Mouse (Mus musculus): ENCODE results near the gene Sgms2. TPM values are rescaled to one million over a fixed set of nuclear protein-coding genes. Genes with fewer than 3 reads are reported as not detected.

Sgms2 gene
- polyA plus RNA-seq, 1 experiment = 0.51 TPM

DNA sequence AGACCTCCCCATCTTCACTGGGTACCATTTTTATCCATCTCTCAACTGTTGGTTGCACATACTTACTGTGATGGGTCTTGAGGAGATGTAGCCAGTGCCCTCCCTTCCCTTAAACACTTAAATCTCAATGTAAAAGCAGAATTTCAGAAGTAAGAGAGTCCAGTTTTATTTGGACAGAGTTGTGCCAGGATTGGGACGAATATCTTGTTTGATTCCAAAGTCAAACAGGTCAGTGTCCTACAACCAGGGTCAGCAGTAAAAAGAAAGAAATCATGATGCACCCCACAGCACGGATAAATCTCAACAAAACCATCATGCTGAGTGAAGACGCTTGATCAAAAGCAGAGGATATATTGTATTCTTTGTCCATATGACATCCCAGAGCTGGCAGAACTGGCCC lies 183.4 kb downstream of the Sgms2 start:
- H3K27ac ChIP-seq (ENCODE audit: insufficient read depth, low read length) = no peak overlapping the region
- TF ChIP-seq CTCF (IDR thresholded peaks at IDR 0.05; ENCODE audit: extremely low read depth, insufficient read depth, insufficient read length, insufficient replicate concordance) (no peak), POLR2A (IDR thresholded peaks at IDR 0.05; ENCODE audit: low read depth, low read length) (no peak)
- DNase-seq (ENCODE audit: low read depth in 1 of 2, low spot score in 2 of 2) = no peak
- H3K36me3 ChIP-seq (ENCODE audit: control insufficient read depth, insufficient read depth, low read length) = no peaks in the 10 kb centered on the region
- no peaks in the 10 kb centered on the region; the same call in 1 of the 2 replicates for H3K4me1 ChIP-seq (ENCODE audit: control insufficient read depth, insufficient read depth, insufficient read length)
- H3K4me3 ChIP-seq (ENCODE audit: extremely low read depth, insufficient read depth, insufficient read length) = no peak overlapping the region
- WGBS = 88% methylated on average over 3 of the region's 3 CpGs
- H3K27me3 ChIP-seq (ENCODE audit: control insufficient read depth, insufficient read depth, low read length) = no peaks in the 10 kb centered on the region

DNA sequence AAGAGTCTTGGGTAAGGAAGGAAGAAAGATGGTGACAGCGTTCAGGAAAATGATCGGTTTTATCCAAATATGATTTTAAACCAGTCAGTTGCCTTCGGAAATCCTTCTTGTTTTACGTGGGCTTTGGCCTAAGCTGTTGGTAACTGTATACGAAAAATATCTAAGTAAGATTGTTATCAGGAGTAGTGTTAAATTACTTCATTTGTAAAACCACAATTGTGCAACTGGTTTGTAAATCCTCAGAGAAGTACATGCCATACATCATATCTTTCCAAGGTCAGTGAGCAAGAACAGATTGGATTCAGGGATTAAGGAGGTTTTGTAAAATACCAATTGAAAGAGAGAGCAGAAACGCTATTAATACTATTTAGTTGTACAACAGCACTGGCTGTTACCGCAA lies 185.0 kb downstream of the Sgms2 start:
- WGBS = 91% methylated on average over 7 of the region's 7 CpGs
- Histone ChIP-seq H3K4me1 (ENCODE audit: control insufficient read depth, insufficient read depth, insufficient read length) (no peaks in the 10 kb centered on the region; the same call in none of the 2 replicates), H3K4me3 (ENCODE audit: extremely low read depth, insufficient read depth, insufficient read length) (no peak overlapping the region), H3K36me3 (ENCODE audit: control insufficient read depth, insufficient read depth, low read length) (no peaks in the 10 kb centered on the region), H3K27ac (ENCODE audit: insufficient read depth, low read length) (no peak overlapping the region), H3K27me3 (ENCODE audit: control insufficient read depth, insufficient read depth, low read length) (no peaks in the 10 kb centered on the region; the same call in 1 of the 2 replicates)
- DNase-seq (ENCODE audit: low read depth in 1 of 2, low spot score in 2 of 2) = no peak
- TF ChIP-seq POLR2A (IDR thresholded peaks at IDR 0.05; ENCODE audit: low read depth, low read length) = no peak
- TF ChIP-seq CTCF (IDR thresholded peaks at IDR 0.05; ENCODE audit: extremely low read depth, insufficient read depth, insufficient read length, insufficient replicate concordance) = no peak

DNA sequence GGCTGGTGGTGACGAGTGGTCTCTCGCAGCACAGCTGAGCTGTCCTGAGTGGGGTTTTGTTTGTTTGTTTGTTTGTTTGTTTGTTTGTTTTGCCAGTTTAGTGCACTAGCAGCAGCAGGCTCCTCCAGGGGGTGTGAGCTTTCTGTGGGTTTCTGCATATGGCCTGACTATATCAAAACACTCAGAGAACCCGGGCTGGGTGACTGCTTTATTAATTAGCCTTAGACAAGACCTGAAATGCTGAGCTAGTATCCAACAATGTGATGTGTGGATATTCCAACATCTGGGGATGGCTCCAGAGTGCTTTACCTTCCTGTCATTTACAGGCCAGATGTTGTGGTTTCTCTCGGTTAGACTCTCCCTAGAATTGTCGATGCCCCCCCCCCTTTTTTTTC lies 187.9 kb downstream of the Sgms2 start:
- TF ChIP-seq CTCF (IDR thresholded peaks at IDR 0.05; ENCODE audit: extremely low read depth, insufficient read depth, insufficient read length, insufficient replicate concordance) (no peak), POLR2A (IDR thresholded peaks at IDR 0.05; ENCODE audit: low read depth, low read length) (no peak)
- H3K27me3 ChIP-seq (ENCODE audit: control insufficient read depth, insufficient read depth, low read length) = no peaks in the 10 kb centered on the region; the same call in 1 of the 2 replicates
- WGBS = 8% methylated on average over 5 of the region's 5 CpGs
- H3K36me3 ChIP-seq (ENCODE audit: control insufficient read depth, insufficient read depth, low read length) = no peaks in the 10 kb centered on the region
- H3K4me3 ChIP-seq (ENCODE audit: extremely low read depth, insufficient read depth, insufficient read length) = peak overlapping the region; percentile 74; the same call in 1 of the 2 replicates
- no peaks in the 10 kb centered on the region; the same call in none of the 2 replicates for H3K4me1 ChIP-seq (ENCODE audit: control insufficient read depth, insufficient read depth, insufficient read length)
- H3K27ac ChIP-seq (ENCODE audit: insufficient read depth, low read length) = no peak overlapping the region
- no peak for DNase-seq (ENCODE audit: low read depth in 1 of 2, low spot score in 2 of 2)

DNA sequence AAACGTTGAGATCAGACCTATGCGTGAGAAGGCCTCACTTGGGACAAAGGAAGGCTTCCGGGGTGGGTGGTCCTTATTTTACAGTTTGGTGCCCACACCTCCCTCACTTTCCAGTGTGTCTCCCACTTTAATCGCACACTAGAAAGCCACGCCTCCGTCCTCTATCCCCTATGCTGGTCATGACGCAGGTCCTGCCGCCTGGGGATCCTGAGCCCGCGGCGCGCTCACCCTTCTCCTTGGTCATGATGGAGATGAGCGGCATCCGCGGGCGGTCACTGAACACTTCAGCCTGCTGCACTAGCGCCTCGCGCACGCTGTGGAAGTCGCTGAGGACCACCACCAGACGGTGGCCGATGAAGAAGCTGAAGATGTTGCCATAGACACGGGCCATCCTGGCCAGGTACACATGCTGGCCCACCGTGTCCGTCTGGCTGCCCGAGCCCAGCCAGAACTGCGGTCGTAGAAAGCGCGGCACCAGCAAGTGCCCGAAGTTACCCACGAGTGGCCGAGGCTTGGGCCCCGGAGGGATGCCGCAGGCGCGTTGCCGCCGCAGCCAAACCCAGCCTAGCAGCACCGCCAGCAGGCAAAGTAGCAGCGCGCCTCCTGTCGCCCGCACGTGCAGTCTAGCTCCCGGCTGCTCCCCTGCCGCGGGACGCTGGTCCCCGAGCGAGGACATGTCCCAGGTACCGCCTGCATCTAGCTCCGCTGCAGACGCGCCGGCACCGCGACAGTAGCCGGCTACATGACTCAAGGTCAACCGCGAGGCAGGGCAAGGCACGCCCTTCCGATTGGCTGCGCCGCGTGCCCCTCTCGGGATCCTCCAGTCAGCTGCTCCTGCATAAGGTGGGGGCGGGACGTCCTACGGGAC lies 188.5 kb downstream of the Sgms2 start, which contains the start of gene Cyp2u1:
Gene Cyp2u1 (minus strand): TSS at position 776 of the 868 bp plus-strand sequence.
- Histone ChIP-seq H3K27ac (ENCODE audit: insufficient read depth, low read length) (0 out of 2 replicates have a peak within 1 kb of the TSS, but pooled peaks have one; percentile 0), H3K4me1 (ENCODE audit: control insufficient read depth, insufficient read depth, insufficient read length) (no peaks in the 10 kb centered on the region; the same call in none of the 2 replicates), H3K27me3 (ENCODE audit: control insufficient read depth, insufficient read depth, low read length) (no peaks in the 10 kb centered on the region; the same call in 1 of the 2 replicates), H3K4me3 (ENCODE audit: extremely low read depth, insufficient read depth, insufficient read length) (peak within 1 kb of the TSS; percentile 74), H3K36me3 (ENCODE audit: control insufficient read depth, insufficient read depth, low read length) (no peaks in the 10 kb centered on the region)
- DNase-seq (ENCODE audit: low read depth in 1 of 2, low spot score in 2 of 2) = peak; percentile 52 to 88
- TF ChIP-seq POLR2A (IDR thresholded peaks at IDR 0.05; ENCODE audit: low read depth, low read length) = no peak
- no peak for TF ChIP-seq CTCF (IDR thresholded peaks at IDR 0.05; ENCODE audit: extremely low read depth, insufficient read depth, insufficient read length, insufficient replicate concordance)
- 3% methylated on average over 71 of the region's 71 CpGs for WGBS

DNA sequence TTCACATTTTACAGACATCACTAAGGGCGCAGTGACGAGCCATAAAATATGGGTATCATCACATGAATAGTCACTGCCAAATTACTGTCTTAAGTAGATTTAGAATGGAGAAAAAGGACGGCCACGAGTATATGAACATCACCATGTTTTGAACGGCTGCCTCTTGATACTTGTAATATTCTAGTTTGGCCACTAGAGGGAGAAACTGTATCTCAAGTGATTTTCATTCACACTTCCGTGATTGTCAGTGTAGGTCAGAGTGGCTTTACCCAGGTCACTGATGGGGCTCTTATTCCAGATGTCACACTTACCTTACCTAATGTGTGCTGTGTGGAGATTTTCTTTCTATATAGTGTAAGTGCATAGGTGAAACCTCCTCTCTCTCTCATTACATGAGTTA lies 191.3 kb downstream of the Sgms2 start:
- WGBS = 12% methylated on average over 6 of the region's 6 CpGs
- no peak overlapping the region for H3K4me3 ChIP-seq (ENCODE audit: extremely low read depth, insufficient read depth, insufficient read length)
- TF ChIP-seq CTCF (IDR thresholded peaks at IDR 0.05; ENCODE audit: extremely low read depth, insufficient read depth, insufficient read length, insufficient replicate concordance) (no peak), POLR2A (IDR thresholded peaks at IDR 0.05; ENCODE audit: low read depth, low read length) (no peak)

DNA sequence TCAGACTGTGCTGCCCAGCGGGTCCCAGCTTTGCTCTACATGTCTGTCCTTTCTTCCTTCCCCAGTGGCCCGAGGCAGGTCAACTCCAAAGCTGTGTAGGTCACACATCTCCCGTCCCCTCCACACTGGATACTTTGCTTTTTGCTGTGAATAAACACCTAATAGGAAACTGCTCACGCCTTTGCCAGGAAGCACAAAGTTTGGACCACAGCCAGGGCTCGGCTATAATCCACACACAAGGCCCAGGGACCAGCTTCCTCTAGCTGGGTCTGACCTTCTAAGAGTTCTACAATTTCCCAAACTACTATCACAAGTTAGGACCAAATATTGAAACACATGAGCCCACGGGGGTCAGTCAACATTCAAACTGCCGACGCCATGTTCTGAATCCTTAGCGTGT lies 192.1 kb downstream of the Sgms2 start:
- no peak for DNase-seq (ENCODE audit: low read depth in 1 of 2, low spot score in 2 of 2)
- WGBS = 84% methylated on average over 9 of the region's 9 CpGs
- no peaks in the 10 kb centered on the region for H3K36me3 ChIP-seq (ENCODE audit: control insufficient read depth, insufficient read depth, low read length)
- no peaks in the 10 kb centered on the region; the same call in 1 of the 2 replicates for H3K27me3 ChIP-seq (ENCODE audit: control insufficient read depth, insufficient read depth, low read length)
- H3K4me1 ChIP-seq (ENCODE audit: control insufficient read depth, insufficient read depth, insufficient read length) = no peaks in the 10 kb centered on the region; the same call in none of the 2 replicates
- TF ChIP-seq CTCF (IDR thresholded peaks at IDR 0.05; ENCODE audit: extremely low read depth, insufficient read depth, insufficient read length, insufficient replicate concordance) (no peak), POLR2A (IDR thresholded peaks at IDR 0.05; ENCODE audit: low read depth, low read length) (no peak)
- no peak overlapping the region for H3K27ac ChIP-seq (ENCODE audit: insufficient read depth, low read length)
- no peak overlapping the region for H3K4me3 ChIP-seq (ENCODE audit: extremely low read depth, insufficient read depth, insufficient read length)

More for the DNA sequence above, 191.3 kb downstream of the Sgms2 start:
- Histone ChIP-seq H3K27me3 (ENCODE audit: control insufficient read depth, insufficient read depth, low read length) (no peaks in the 10 kb centered on the region; the same call in 1 of the 2 replicates), H3K36me3 (ENCODE audit: control insufficient read depth, insufficient read depth, low read length) (no peaks in the 10 kb centered on the region), H3K4me1 (ENCODE audit: control insufficient read depth, insufficient read depth, insufficient read length) (no peaks in the 10 kb centered on the region; the same call in none of the 2 replicates), H3K27ac (ENCODE audit: insufficient read depth, low read length) (no peak overlapping the region)
- DNase-seq (ENCODE audit: low read depth in 1 of 2, low spot score in 2 of 2) = peak in 1 of 2 experiments; percentile 33

Measured in spleen, adult 2 months (tissue).